In the genomic region with DNA sequence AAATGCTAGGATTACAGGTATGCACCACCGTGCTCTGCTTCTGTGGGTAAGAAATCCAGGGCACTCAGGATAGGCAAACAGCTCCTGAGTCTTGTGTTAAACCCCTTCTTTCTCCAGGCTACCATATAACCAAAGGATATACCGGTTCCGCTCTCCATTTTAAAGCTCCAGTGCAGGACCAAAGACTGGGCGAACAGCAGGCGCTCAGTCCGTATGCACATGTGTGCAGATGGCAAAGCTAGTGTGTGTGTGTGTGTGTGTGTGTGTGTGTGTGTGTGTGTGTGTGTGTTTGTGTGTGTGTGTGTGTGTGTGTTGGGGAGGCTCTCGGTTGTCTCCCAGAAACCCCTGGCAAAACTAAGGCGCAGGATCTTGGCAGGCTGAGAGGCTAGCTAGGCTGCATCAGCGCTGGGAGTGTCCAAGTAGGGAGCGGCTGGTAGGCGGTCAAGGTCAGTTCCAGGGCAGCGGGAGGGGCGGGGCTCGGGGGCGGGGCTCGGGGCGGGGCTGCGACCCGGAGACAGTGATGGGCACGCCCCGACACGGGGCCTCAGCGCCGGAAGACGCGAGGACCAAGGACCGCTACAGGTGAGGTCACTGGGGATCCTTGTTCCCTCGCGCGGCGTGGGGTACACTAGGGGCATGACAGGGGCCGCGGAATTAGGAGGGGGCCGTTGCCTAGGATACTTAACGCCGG, we compare ENCODE assay signal across 8 mouse cellular contexts. TPM values are rescaled to one million over a fixed set of nuclear protein-coding genes. Genes with fewer than 3 reads are reported as not detected.
DNase-seq lines count a peak whose midpoint lies in the region; ATAC-seq and TF ChIP-seq lines count a peak whose summit lies in the region.

Gene Aifm2 (plus strand): TSS at position 493 of the 691 bp plus-strand sequence.

- TF ChIP-seq POLR2A in CH12.LX (IDR thresholded peaks at IDR 0.05; ENCODE audit: low read depth, low read length), result peak; percentile 66
- TF ChIP-seq POLR2A in spleen, adult 2 months (IDR thresholded peaks at IDR 0.05; ENCODE audit: low read depth, low read length), result no peak

- H3K36me3 ChIP-seq in CH12.LX (replicated peaks in 1 of 2; ENCODE audit: control insufficient read depth in 1 of 2, insufficient read depth in 1 of 2, low read length in 1 of 2), result peaks cover 0 to 4% of the 10 kb centered on the region in 2 experiments
- no peaks in the 10 kb centered on the region for H3K36me3 ChIP-seq in heart, embryonic 16.5 days (ENCODE audit: control insufficient read depth, insufficient read depth)
- no peaks in the 10 kb centered on the region for H3K36me3 ChIP-seq in spleen, adult 2 months (ENCODE audit: control insufficient read depth, insufficient read depth, low read length)

- H3K4me1 ChIP-seq in CH12.LX (ENCODE audit: control insufficient read depth in 1 of 2, insufficient read depth in 2 of 2), result peaks cover 7 to 10% of the 10 kb centered on the region in 2 experiments
- H3K4me1 ChIP-seq in heart, embryonic 16.5 days (ENCODE audit: control insufficient read depth, insufficient read depth, low read length), result peaks cover 15% of the 10 kb centered on the region
- H3K4me1 ChIP-seq in spleen, adult 2 months (ENCODE audit: control insufficient read depth, insufficient read depth, insufficient read length), result no peaks in the 10 kb centered on the region

- peak within 1 kb of the TSS; percentile 71 for H3K9ac ChIP-seq in CH12.LX (ENCODE audit: insufficient read depth, low read depth)
- H3K9ac ChIP-seq in heart, embryonic 16.5 days (ENCODE audit: low read length), result peak within 1 kb of the TSS; percentile 68

- no peak for TF ChIP-seq EP300 in CH12.LX (IDR thresholded peaks at IDR 0.05; ENCODE audit: low read length)

- no peak for TF ChIP-seq RAD21 in CH12.LX (IDR thresholded peaks at IDR 0.05; ENCODE audit: low read depth, low read length)

- H3K27ac ChIP-seq in CH12.LX (ENCODE audit: insufficient read depth, low read depth), result no peak within 1 kb of the TSS
- peak within 1 kb of the TSS; percentile 62 for H3K27ac ChIP-seq in heart, embryonic 16.5 days (ENCODE audit: low read length)
- no peak within 1 kb of the TSS for H3K27ac ChIP-seq in spleen, adult 2 months (ENCODE audit: insufficient read depth, low read length)

- peak; percentile 93 for ATAC-seq in erythroblast, adult 5-6 weeks (replicated peaks; ENCODE audit: low FRiP score, poor library complexity, severe bottlenecking)
- peak; percentile 91 for ATAC-seq in heart, embryonic 16.5 days (replicated peaks; ENCODE audit: extremely low read depth, insufficient read depth, low FRiP score)
- peak; percentile 72 for ATAC-seq in megakaryocyte-erythroid progenitor cell, adult 5-6 weeks (replicated peaks; ENCODE audit: low FRiP score, low TSS enrichment, poor library complexity, severe bottlenecking)

- no peaks in the 10 kb centered on the region for H3K79me2 ChIP-seq in CH12.LX (replicated peaks; ENCODE audit: control insufficient read depth, extremely low read depth, insufficient read depth, poor library complexity, severe bottlenecking)

- dilution Hi-C loops in CH12.LX (cut with MboI; ENCODE audit: extremely low pct_ligation_motif_present, extremely low pct_unique_long_range_greater_than_20kb, low sequenced_read_pairs), result no loop called here

- H3K9me3 ChIP-seq in CH12.LX (replicated peaks; ENCODE audit: low read length), result no peaks in the 10 kb centered on the region
- no peaks in the 10 kb centered on the region for H3K9me3 ChIP-seq in heart, embryonic 16.5 days (replicated peaks; ENCODE audit: control insufficient read depth, low read length)

- no peak for TF ChIP-seq CTCF in CH12.LX (conservative IDR thresholded peaks at IDR 0.05 in 1 of 2, IDR thresholded peaks at IDR 0.05 in 1 of 2; ENCODE audit: low read depth in 2 of 2, low read length in 2 of 2)
- no peak for TF ChIP-seq CTCF in spleen, adult 2 months (IDR thresholded peaks at IDR 0.05; ENCODE audit: extremely low read depth, insufficient read depth, insufficient read length, insufficient replicate concordance)

- H3K4me3 ChIP-seq in CH12.LX (replicated peaks in 1 of 3; ENCODE audit: low read depth in 2 of 3, low read length in 2 of 3, poor library complexity in 1 of 3), result peak within 1 kb of the TSS; percentile 68 to 81 (median 76)
- peak within 1 kb of the TSS; percentile 60 for H3K4me3 ChIP-seq in heart, embryonic 16.5 days (ENCODE audit: low read length)
- peak within 1 kb of the TSS; percentile 63 for H3K4me3 ChIP-seq in spleen, adult 2 months (ENCODE audit: extremely low read depth, insufficient read depth, insufficient read length)

- H3K4me2 ChIP-seq in CH12.LX (ENCODE audit: insufficient read depth, low read depth, poor library complexity, severe bottlenecking), result peak within 1 kb of the TSS; percentile 77
- H3K4me2 ChIP-seq in heart, embryonic 16.5 days (ENCODE audit: low read depth, low read length), result peak within 1 kb of the TSS; percentile 73

- peak; percentile 59 for DNase-seq in CH12.LX (ENCODE audit: extremely low read depth)
- peak; percentile 83 for DNase-seq in adrenal gland, postnatal 25 days
- peak; percentile 82 to 84 for DNase-seq in kidney, postnatal 36 days
- peak in 1 of 2 experiments; percentile 20 for DNase-seq in spleen, adult 2 months (ENCODE audit: low read depth in 1 of 2, low spot score in 2 of 2)
- DNase-seq in right cerebral cortex, postnatal 25 days, result no peak

- WGBS in heart, embryonic 16.5 days, result 11% methylated on average over 36 of the region's 36 CpGs
- 16% methylated on average over 33 of the region's 36 CpGs for WGBS in spleen, adult 2 months

- in situ Hi-C loops in CH12.LX (cut with MboI; ENCODE audit: low pct_ligation_motif_present, low pct_unique_long_range_greater_than_20kb, low sequenced_read_pairs), result no loop called here

- H3K27me3 ChIP-seq in CH12.LX (replicated peaks), result peaks cover 16% of the 10 kb centered on the region
- H3K27me3 ChIP-seq in heart, embryonic 16.5 days (ENCODE audit: control insufficient read depth, insufficient read depth, low read length), result no peaks in the 10 kb centered on the region
- H3K27me3 ChIP-seq in spleen, adult 2 months (ENCODE audit: control insufficient read depth, insufficient read depth, low read length), result no peaks in the 10 kb centered on the region

TF ChIP-seq in CH12.LX, 34 proteins besides CTCF, POLR2A, EP300 and RAD21:
- TF ChIP-seq HCFC1 (IDR thresholded peaks at IDR 0.05; ENCODE audit: low read depth, low read length), result peak; percentile 46; the same call in 1 of the 2 replicates
- TF ChIP-seq CHD2 (IDR thresholded peaks at IDR 0.05; ENCODE audit: low read length), result no peak
- TF ChIP-seq ZMIZ1 (IDR thresholded peaks at IDR 0.05; ENCODE audit: low read depth, low read length), result peak; percentile 69
- TF ChIP-seq MXI1 (IDR thresholded peaks at IDR 0.05; ENCODE audit: low read depth, low read length), result peak; percentile 34; the same call in 1 of the 2 replicates
- TF ChIP-seq ELF1 (IDR thresholded peaks at IDR 0.05; ENCODE audit: low read depth, low read length), result peak; percentile 51; the same call in 1 of the 2 replicates
- TF ChIP-seq BHLHE40 (IDR thresholded peaks at IDR 0.05; ENCODE audit: low read depth, low read length), result 0 out of 2 replicates have a peak, but pooled peaks have one; percentile 18
- no peak for TF ChIP-seq ZKSCAN1 (IDR thresholded peaks at IDR 0.05; ENCODE audit: borderline replicate concordance, low read depth, low read length)
- TF ChIP-seq TCF12 (IDR thresholded peaks at IDR 0.05; ENCODE audit: low read depth, low read length), result peak; percentile 53; the same call in 1 of the 2 replicates
- TF ChIP-seq NELFE (IDR thresholded peaks at IDR 0.05; ENCODE audit: low read depth, low read length), result 0 out of 2 replicates have a peak, but pooled peaks have one; percentile 50

RNA-seq across cellular contexts. Expression of gene Aifm2, which starts in this region (rescaled TPM):
- total RNA-seq in CH12.LX (2012; rRNA removed), result 15.4 and 17.9 TPM in 2 replicates
- 10.1 and 11.2 TPM in 2 replicates for total RNA-seq in CH12.LX (2014; rRNA removed)
- polyA plus RNA-seq in CH12.LX (2012; ENCODE audit: insufficient read length, low read depth), result 12.4 and 16.7 TPM in 2 replicates
- 310 and 356 TPM in 2 replicates for total RNA-seq in adrenal gland, postnatal 25 days (2021)
- total RNA-seq in erythroblast, adult 5-6 weeks (2015; ENCODE audit: low replicate concordance), result 0.58 and 0.84 TPM in 2 replicates
- 1.2 and 2.0 TPM in 2 replicates for total RNA-seq in erythroblast, adult 5-6 weeks (2017; ENCODE audit: low replicate concordance)
- polyA plus RNA-seq in heart, embryonic 16.5 days (2015; fragmentation: Nextera tagmentation; extraction: Ambion mirVana), result 26.0 and 27.1 TPM in 2 replicates
- total RNA-seq in megakaryocyte-erythroid progenitor cell, adult 5-6 weeks (2014; fragmentation: Nextera tagmentation), result 2.3 and 2.4 TPM in 2 replicates
- 3.3 and 6.8 TPM in 2 replicates for total RNA-seq in megakaryocyte-erythroid progenitor cell, adult 5-6 weeks (2017)
- 3.6 and 4.2 TPM in 2 replicates for polyA plus RNA-seq in spleen, adult 2 months (2012; rRNA removed)

Comparison
In these comparisons a context has a peak if more than half of its experiments do, and no peak if none do; other contexts are left out.
1. RNA of gene Aifm2 (total RNA-seq): 310 to 356 TPM in adrenal gland, postnatal 25 days; 10.1 to 17.9 TPM in CH12.LX, 2.3 to 6.8 TPM in megakaryocyte-erythroid progenitor cell, adult 5-6 weeks and 0.58 to 2.0 TPM in erythroblast, adult 5-6 weeks; every median in the first group is over 10 times any median in the second.
2. Peak in every context shown above with its lines, with median percentiles within 50 percentile points of each other: H3K4me3 ChIP-seq and ATAC-seq.